Mouse (Mus musculus): ENCODE data around the gene Mier3. TPM values are rescaled to one million over a fixed set of nuclear protein-coding genes. Genes with fewer than 3 reads are reported as not detected.

Mier3 gene
- polyA plus RNA-seq, 1 experiment from 2014 or later, result 25.2 TPM

DNA sequence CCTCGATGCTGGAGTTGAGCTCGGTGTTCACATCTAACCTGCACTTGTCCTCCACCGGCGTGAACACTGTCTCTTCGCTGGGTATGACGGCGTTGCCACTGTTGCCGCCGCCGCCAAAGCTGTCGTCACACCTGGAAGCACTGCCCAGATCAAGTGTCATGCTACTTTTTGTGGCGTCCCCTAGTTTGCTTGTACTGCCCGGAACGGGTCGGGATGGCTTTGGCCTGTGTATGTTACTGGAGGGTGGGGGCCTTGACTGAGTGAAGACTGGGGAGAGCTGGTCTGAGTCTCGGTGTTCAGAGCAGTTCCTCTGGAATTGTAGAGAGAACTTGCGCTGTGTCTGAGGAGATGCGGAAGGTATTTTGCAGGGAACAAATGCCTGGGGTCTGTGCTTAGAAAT is 74.6 kb downstream of the Mier3 start:
- no peaks in the 10 kb centered on the region for H3K9me3 ChIP-seq
- H3K4me3 ChIP-seq, result no peak overlapping the region
- no peak overlapping the region for H3K4me2 ChIP-seq
- no peak overlapping the region for H3K9ac ChIP-seq
- H3K4me1 ChIP-seq, result no peaks in the 10 kb centered on the region
- ATAC-seq (ENCODE audit: insufficient number of reproducible peaks, low FRiP score, low TSS enrichment, low read depth), result no peak
- H3K36me3 ChIP-seq, result peaks cover 90% of the 10 kb centered on the region
- H3K27ac ChIP-seq, result no peak overlapping the region
- no peaks in the 10 kb centered on the region for H3K27me3 ChIP-seq
- WGBS, result 98% methylated on average over 18 of the region's 18 CpGs

DNA sequence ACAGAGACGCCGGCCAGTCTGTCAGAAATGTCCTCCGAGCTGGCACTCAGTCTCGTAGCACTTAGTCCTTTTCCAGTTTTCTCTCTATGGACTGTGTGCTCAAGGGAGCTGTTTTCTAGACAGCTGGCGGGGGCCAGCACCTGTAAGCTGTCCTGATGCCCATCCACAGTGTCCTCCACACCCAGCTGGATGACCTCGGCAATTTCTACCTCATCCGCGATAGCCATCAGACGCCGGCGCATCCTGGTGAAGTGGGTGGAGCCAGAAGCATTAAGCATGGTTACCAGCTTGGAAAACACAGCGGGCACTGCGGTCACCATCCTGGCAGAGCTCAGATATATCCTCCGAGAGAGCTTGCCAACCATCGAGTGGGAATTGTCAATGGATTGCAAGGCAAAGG is 75.2 kb downstream of the Mier3 start:
- no peak overlapping the region for H3K9ac ChIP-seq
- no peak for ATAC-seq (ENCODE audit: insufficient number of reproducible peaks, low FRiP score, low TSS enrichment, low read depth)
- H3K27ac ChIP-seq, result no peak overlapping the region
- no peak overlapping the region for H3K4me2 ChIP-seq
- H3K4me3 ChIP-seq, result no peak overlapping the region
- no peaks in the 10 kb centered on the region for H3K27me3 ChIP-seq
- H3K36me3 ChIP-seq, result peaks cover 90% of the 10 kb centered on the region
- WGBS, result 95% methylated on average over 15 of the region's 15 CpGs
- H3K9me3 ChIP-seq, result no peaks in the 10 kb centered on the region
- no peaks in the 10 kb centered on the region for H3K4me1 ChIP-seq

DNA sequence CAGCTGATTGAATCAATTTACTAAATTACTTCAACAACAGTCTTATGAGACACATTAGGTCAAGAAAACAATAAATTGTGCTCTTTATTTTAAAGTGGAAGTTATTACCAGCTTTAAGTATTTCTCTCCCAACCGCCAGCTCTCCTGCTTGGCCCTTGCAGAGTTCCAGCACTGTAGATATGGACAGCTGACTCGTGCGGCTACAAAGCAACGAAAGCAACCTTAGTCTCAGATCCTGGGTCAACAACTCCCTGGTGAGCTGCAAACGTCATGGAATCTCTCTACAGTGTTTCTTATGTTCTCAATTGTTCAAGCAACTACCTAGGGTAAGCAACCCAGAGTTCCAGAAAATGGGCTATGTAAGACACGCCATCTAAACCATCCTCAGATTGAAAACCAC is 76.2 kb downstream of the Mier3 start:
- Histone ChIP-seq H3K4me2 (no peak overlapping the region), H3K27ac (no peak overlapping the region), H3K27me3 (no peaks in the 10 kb centered on the region), H3K9me3 (no peaks in the 10 kb centered on the region), H3K36me3 (peaks cover 89% of the 10 kb centered on the region), H3K9ac (no peak overlapping the region), H3K4me3 (no peak overlapping the region), H3K4me1 (no peaks in the 10 kb centered on the region)
- WGBS, result 88% methylated on average over 6 of the region's 6 CpGs
- no peak for ATAC-seq (ENCODE audit: insufficient number of reproducible peaks, low FRiP score, low TSS enrichment, low read depth)

DNA sequence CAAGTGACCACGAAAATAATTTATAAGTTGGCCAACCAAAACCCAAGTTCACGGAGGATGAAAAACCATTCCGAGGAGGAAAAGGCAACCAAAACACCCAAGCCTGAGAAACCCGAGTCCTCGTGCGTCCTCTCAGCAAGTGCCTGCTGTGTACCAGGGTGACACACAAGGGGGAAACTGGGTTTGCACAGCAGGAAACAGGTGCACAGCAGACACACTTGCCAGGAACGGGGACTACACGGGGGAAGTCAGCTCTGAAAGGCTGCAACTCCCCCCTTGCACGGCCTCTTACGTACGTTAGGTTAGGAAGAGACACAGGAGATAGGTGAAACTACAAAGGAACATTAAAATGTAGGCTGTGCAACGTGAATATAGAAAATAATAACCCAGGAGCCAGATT is 81.7 kb downstream of the Mier3 start:
- 89% methylated on average over 12 of the region's 12 CpGs for WGBS
- no peak overlapping the region for H3K4me2 ChIP-seq
- H3K27me3 ChIP-seq, result no peaks in the 10 kb centered on the region
- H3K9ac ChIP-seq, result no peak overlapping the region
- no peaks in the 10 kb centered on the region for H3K9me3 ChIP-seq
- peaks cover 83% of the 10 kb centered on the region for H3K36me3 ChIP-seq
- no peak overlapping the region for H3K4me3 ChIP-seq
- no peak for ATAC-seq (ENCODE audit: insufficient number of reproducible peaks, low FRiP score, low TSS enrichment, low read depth)
- no peak overlapping the region for H3K27ac ChIP-seq
- H3K4me1 ChIP-seq, result no peaks in the 10 kb centered on the region

Other genes starting within 250 kb of the Mier3 start
- 79.3 and 82.8 TPM in 2 replicates for gene Gpbp1, start 190.9 kb upstream of the Mier3 start, polyA plus RNA-seq (2015; fragmentation: Nextera tagmentation; extraction: Ambion mirVana)
- gene Gm49496, start 131.0 kb upstream of the Mier3 start, polyA plus RNA-seq (2015; fragmentation: Nextera tagmentation; extraction: Ambion mirVana), result not detected in 2 replicates
- not detected in 2 replicates for gene Gm10198, start 88.2 kb upstream of the Mier3 start, polyA plus RNA-seq (2015; fragmentation: Nextera tagmentation; extraction: Ambion mirVana)
- 13.1 and 14.5 TPM in 2 replicates for gene Map3k1, start 128.0 kb downstream of the Mier3 start, polyA plus RNA-seq (2015; fragmentation: Nextera tagmentation; extraction: Ambion mirVana)

Measured in limb, embryonic 15.5 days (tissue).